Mouse (Mus musculus) heart, embryonic 12.5 days (tissue): ENCODE data around the gene Psmd9. TPM values are rescaled to one million over a fixed set of nuclear protein-coding genes. Genes with fewer than 3 reads are reported as not detected.

Experiments
- ATAC-seq: fragments of 200-750 bp; cut with Nextera tagmentation; 2 replicates; pipeline ENCODE4 v1.8.0; 2017; ENCODE audit warnings: moderate TSS enrichment, moderate library complexity; ENCODE audit not compliant: insufficient number of reproducible peaks, low FRiP score
- H3K27ac ChIP-seq: fragments of 300-500 bp; sonication (generic); 2 replicates; pipeline ENCODE4 v1.5.1; 2016; ENCODE audit warnings: mild to moderate bottlenecking, moderate library complexity; ENCODE audit not compliant: poor library complexity, severe bottlenecking
- H3K27me3 ChIP-seq: fragments of 300-500 bp; sonication (generic); replicated peaks from 2 replicates; pipeline ENCODE4 v1.6.1; 2016; ENCODE audit warnings: mild to moderate bottlenecking, moderate library complexity
- H3K36me3 ChIP-seq: fragments of 300-500 bp; sonication (generic); 2 replicates; pipeline ENCODE4 v1.6.1; 2016; ENCODE audit warnings: mild to moderate bottlenecking, moderate library complexity
- H3K4me1 ChIP-seq: fragments of 300-500 bp; sonication (generic); replicated peaks from 2 replicates; pipeline ENCODE4 v1.6.1; 2016; ENCODE audit warnings: mild to moderate bottlenecking
- H3K4me2 ChIP-seq: fragments of 300-500 bp; sonication (generic); 2 replicates; pipeline ENCODE4 v1.6.1; 2016; ENCODE audit warnings: mild to moderate bottlenecking, moderate library complexity
- H3K4me3 ChIP-seq: fragments of 300-500 bp; sonication (generic); 2 replicates; pipeline ENCODE4 v1.5.1; 2016; ENCODE audit warnings: mild to moderate bottlenecking
- H3K9ac ChIP-seq: fragments of 300-500 bp; sonication (generic); 2 replicates; pipeline ENCODE4 v1.6.1; 2016; ENCODE audit warnings: mild to moderate bottlenecking, moderate library complexity
- H3K9me3 ChIP-seq: fragments of 300-500 bp; sonication (generic); replicated peaks from 2 replicates; pipeline ENCODE4 v1.6.1; 2016; ENCODE audit warnings: mild to moderate bottlenecking, moderate library complexity
- WGBS: fragments of 180-500 bp; shearing (Covaris S2); methylation state at CpG from one replicate; pipeline ENCODE4 v1.1.7; 2016; 5-methylcytosine and 5-hydroxymethylcytosine counted together
- polyA plus RNA-seq: library from polyadenylated mRNA; unstranded; fragments of >200 nt; fragmentation: Nextera tagmentation; extraction: Ambion mirVana; gene quantifications from 2 replicates; pipeline ENCODE4 v1.2.1, GENCODE M21; 2016

Gene Psmd9
- polyA plus RNA-seq, 1 experiment from 2014 or later: 58.5 TPM

DNA sequence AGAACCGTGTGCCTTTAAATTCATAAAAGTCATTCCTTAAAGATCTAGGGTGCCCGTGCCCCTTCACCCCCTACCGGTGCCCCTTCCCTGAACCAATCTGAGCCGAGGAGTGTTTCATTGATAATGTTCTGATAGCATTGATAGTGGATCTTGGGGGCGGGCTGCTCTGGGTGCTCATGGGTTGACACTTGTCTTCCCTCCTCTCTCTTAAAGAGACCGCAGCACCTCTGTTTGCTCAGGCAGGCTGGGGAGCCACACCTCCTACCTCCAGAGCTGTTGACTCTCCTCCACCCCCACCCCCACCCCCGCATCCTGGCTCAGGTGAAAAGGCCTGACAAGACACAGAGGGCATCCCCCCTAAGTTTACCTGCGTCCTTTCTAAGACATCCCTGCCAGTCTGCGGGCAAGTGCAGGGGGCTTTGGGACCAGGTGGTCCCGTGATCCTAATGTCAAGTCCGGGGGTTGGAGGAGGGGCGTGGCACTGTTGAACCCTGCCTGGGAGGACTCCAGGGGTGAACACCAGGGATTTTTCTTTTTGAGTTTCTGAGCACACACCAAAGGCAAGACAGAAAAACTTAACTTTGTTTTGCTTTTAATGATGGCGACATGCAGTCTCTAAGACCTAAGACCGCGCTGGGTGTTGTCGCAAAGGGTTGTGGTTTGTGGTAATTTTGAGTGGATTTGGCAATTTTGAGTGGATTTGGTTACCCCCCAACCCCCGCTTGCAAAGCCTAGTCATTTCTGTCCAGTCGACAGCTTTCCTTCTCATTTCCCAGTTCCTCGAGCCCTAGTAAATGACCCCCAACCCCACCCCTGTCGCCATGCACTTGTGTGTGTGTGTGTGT, 24.2 kb upstream of the Psmd9 start:
- ATAC-seq: no peak
- peaks cover 48% of the 10 kb centered on the region for H3K4me1 ChIP-seq
- no peaks in the 10 kb centered on the region for H3K27me3 ChIP-seq
- peak overlapping the region; percentile 94 for H3K4me3 ChIP-seq
- H3K27ac ChIP-seq: 0 out of 2 replicates have a peak overlapping the region, but pooled peaks have one; percentile 15
- H3K36me3 ChIP-seq: peaks cover 46% of the 10 kb centered on the region
- peak overlapping the region; percentile 99 for H3K4me2 ChIP-seq
- peak overlapping the region; percentile 100 for H3K9ac ChIP-seq
- H3K9me3 ChIP-seq: no peaks in the 10 kb centered on the region
- WGBS: 42% methylated on average over 20 of the region's 20 CpGs

DNA sequence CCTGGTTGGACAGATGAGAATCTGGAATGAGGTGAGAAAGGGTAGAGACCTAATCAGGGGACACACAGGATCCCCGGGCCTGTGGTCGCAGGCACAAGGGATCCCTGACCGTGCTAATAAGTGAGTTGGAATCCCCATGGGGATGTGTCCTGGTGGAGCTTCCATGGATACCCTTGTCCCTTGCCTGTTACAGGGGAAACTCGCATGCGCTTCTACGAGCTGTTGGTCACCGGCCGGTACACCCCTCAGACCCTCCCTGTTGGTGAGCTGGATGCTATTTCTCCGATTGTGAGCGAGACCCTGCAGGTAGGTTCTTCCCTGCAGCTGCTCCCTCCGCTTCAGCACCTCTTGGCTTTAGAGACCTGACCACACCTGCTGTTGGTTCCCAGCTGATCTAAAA, 22.9 kb upstream of the Psmd9 start:
- ATAC-seq: no peak
- Histone ChIP-seq H3K4me3 (no peak overlapping the region), H3K27ac (no peak overlapping the region), H3K9ac (no peak overlapping the region), H3K27me3 (no peaks in the 10 kb centered on the region), H3K4me1 (peaks cover 62% of the 10 kb centered on the region), H3K9me3 (no peaks in the 10 kb centered on the region), H3K36me3 (peaks cover 59% of the 10 kb centered on the region), H3K4me2 (no peak overlapping the region)
- 87% methylated on average over 11 of the region's 11 CpGs for WGBS

DNA sequence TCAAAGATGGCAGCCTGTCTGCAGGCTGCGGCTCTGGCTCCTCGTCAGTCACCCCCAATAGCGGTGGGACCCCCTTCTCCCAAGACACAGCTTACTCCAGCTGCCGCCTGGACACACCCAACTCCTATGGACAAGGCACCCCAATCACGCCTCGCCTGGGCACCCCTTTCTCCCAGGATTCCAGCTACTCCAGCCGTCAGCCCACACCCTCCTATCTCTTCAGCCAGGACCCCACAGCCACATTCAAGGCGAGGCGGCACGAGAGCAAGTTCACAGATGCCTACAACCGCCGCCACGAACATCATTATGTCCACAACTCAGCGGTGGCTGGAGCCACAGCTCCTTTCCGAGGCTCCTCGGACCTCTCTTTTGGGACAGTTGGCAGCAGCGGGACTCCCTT, 21.6 kb upstream of the Psmd9 start:
- Histone ChIP-seq H3K27ac (no peak overlapping the region), H3K9ac (no peak overlapping the region), H3K4me3 (no peak overlapping the region), H3K9me3 (no peaks in the 10 kb centered on the region), H3K27me3 (no peaks in the 10 kb centered on the region), H3K36me3 (peaks cover 72% of the 10 kb centered on the region), H3K4me1 (peaks cover 65% of the 10 kb centered on the region), H3K4me2 (no peak overlapping the region)
- no peak for ATAC-seq
- WGBS: 78% methylated on average over 17 of the region's 17 CpGs

DNA sequence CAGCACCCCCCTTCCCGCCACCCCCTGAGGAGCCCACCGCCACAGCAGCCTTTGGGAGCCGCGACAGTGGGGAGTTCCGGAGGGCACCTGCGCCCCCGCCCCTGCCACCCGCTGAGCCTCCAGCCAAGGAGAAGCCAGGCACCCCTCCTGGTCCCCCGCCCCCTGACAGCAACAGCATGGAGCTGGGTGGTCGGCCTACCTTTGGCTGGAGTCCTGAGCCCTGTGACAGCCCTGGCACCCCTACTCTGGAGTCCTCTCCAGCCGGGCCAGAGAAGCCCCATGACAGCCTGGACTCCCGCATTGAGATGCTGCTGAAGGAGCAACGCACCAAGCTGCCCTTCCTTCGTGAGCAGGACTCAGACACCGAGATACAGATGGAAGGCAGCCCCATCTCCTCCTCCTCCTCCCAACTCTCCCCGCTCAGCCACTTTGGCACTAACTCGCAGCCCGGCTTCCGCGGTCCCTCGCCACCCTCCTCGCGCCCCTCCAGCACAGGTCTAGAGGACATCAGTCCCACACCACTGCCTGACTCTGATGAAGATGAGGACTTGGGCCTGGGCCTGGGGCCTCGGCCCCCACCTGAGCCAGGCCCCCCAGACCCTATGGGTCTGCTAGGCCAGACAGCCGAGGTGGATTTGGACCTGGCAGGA, 21.0 kb upstream of the Psmd9 start:
- Histone ChIP-seq H3K27me3 (no peaks in the 10 kb centered on the region), H3K4me3 (no peak overlapping the region), H3K9me3 (no peaks in the 10 kb centered on the region), H3K4me2 (0 out of 2 replicates have a peak overlapping the region, but pooled peaks have one; percentile 59), H3K9ac (peak overlapping the region; percentile 23; the same call in 1 of the 2 replicates), H3K36me3 (peaks cover 78% of the 10 kb centered on the region), H3K4me1 (peaks cover 65% of the 10 kb centered on the region), H3K27ac (no peak overlapping the region)
- 81% methylated on average over 25 of the region's 25 CpGs for WGBS
- ATAC-seq: no peak

DNA sequence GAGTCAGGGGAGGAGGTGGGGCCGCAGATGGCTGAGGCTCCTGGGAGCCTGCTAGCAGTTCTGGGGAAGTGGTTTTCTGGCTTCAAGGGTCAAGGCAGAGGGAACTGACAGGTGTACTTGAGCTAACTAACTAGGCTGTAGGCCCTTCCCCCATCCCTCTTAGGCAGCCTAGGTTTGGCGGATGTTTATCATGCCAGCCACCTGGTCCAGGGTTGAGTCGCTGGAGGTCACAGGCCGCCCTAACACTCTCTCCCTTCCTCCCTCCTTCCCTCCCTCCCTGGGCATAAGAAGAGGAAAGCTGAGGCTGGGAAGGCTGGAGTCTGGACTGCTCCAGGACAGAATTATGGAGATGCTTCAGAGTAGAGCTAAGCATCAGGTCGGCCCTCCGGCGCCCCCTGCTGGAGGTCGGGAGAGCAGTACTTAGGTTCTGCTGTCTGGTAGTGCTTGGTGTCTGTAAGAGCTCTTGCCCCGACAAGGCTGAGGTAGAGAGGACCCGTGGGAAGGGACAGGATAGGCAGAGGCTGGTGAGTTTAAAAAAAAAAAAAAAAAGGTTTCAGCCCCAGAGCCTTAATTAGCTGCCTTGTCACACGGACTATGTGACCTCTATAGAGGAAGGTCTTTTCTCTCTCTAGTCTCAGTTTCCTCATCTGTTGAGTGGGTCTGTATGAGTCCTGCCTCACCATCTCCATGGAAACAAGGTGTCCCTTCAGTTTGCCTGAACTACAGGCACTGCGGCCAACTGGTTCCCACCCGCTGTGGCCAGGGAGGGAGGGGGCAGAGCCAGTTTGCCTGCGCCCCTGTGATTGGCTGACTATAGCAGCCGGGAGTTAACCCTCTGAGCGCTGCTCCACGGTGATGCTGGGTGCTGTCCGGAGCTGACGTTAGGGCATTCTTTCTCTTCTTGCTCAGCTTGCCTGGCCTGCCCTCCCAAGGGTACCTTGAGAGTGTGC, 19.5 kb upstream of the Psmd9 start:
- H3K9ac ChIP-seq: peak overlapping the region; percentile 50; the same call in 1 of the 2 replicates
- 10% methylated on average over 19 of the region's 19 CpGs for WGBS
- H3K36me3 ChIP-seq: peaks cover 93% of the 10 kb centered on the region
- no peaks in the 10 kb centered on the region for H3K9me3 ChIP-seq
- peak overlapping the region; percentile 35 for H3K4me3 ChIP-seq
- ATAC-seq: peak; percentile 83
- no peaks in the 10 kb centered on the region for H3K27me3 ChIP-seq
- H3K4me1 ChIP-seq: peaks cover 53% of the 10 kb centered on the region
- H3K4me2 ChIP-seq: peak overlapping the region; percentile 59
- H3K27ac ChIP-seq: peak overlapping the region; percentile 8; the same call in 1 of the 2 replicates

DNA sequence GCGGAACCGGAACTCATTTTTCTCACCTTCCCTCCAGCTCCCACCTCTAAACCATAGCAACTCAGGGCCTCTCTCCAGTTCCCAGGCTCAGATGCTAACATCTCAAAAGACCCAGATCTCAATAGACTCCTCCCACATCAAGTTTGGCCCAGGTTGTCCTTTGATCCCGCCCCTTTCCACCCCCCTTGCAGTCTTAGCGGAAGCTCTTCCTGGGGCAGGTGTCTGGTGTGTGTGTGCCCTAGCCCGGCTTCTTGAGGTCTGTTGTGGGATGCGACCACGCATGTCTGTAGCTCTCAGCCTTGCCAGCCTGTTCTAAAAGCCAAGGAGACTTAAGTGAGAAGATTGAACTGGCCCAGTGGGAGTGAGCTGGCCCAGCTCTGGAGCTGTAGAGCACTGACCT, 18.6 kb upstream of the Psmd9 start:
- no peaks in the 10 kb centered on the region for H3K27me3 ChIP-seq
- H3K4me1 ChIP-seq: peaks cover 43% of the 10 kb centered on the region
- peaks cover 93% of the 10 kb centered on the region for H3K36me3 ChIP-seq
- WGBS: 50% methylated on average over 7 of the region's 7 CpGs
- peak overlapping the region; percentile 35 for H3K4me3 ChIP-seq
- H3K4me2 ChIP-seq: peak overlapping the region; percentile 59
- no peaks in the 10 kb centered on the region for H3K9me3 ChIP-seq
- peak overlapping the region; percentile 34 for H3K9ac ChIP-seq
- 0 out of 2 replicates have a peak, but pooled peaks have one; percentile 3 for ATAC-seq
- H3K27ac ChIP-seq: no peak overlapping the region

DNA sequence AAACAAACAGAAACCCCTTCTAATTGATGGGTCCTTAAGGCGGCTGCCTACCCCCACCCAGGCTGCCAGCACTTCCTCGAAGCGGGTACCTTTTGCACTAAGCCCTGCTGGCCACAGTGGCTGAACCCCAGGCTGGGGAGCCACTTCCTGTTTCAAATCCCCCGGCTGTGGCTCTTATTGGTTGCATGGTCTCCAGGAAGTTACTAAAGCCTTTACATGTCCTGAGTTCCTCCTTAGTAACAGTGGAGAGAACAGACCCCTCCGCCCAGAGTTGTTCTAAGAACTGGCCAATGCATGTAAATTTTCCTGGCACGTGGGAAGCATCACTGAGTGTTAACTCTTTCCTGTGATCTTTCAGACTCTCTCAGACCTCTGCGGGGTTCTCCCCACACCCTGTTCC, 18.1 kb upstream of the Psmd9 start:
- Histone ChIP-seq H3K27ac (no peak overlapping the region; the same call in 1 of the 2 replicates), H3K9ac (peak overlapping the region; percentile 34; the same call in 1 of the 2 replicates), H3K27me3 (no peaks in the 10 kb centered on the region), H3K4me1 (peaks cover 39% of the 10 kb centered on the region), H3K36me3 (peaks cover 92% of the 10 kb centered on the region), H3K9me3 (no peaks in the 10 kb centered on the region), H3K4me2 (peak overlapping the region; percentile 59), H3K4me3 (peak overlapping the region; percentile 35)
- no peak for ATAC-seq
- 46% methylated on average over 7 of the region's 7 CpGs for WGBS

DNA sequence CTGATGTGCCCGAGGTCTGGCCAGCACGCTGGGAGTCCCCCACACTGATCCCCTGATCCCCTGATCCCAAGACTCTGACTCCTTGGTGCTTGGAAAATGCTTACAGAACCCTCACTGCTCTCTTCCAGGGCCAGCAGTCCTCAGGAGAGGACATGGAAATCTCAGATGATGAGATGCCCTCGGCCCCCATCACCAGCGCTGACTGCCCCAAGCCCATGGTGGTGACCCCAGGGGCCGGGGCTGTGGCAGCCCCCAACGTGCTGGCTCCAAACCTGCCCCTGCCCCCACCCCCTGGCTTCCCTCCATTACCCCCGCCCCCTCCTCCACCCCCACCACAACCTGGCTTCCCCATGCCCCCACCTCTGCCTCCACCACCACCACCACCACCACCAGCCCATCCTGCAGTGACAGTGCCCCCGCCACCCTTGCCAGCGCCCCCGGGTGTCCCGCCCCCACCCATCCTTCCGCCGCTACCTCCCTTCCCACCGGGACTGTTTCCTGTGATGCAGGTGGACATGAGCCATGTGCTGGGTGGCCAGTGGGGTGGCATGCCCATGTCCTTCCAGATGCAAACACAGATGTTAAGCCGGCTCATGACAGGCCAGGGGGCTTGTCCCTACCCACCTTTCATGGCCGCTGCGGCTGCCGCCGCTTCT, 17.4 kb upstream of the Psmd9 start:
- H3K4me2 ChIP-seq: no peak overlapping the region
- H3K27ac ChIP-seq: no peak overlapping the region
- peaks cover 91% of the 10 kb centered on the region for H3K36me3 ChIP-seq
- H3K27me3 ChIP-seq: no peaks in the 10 kb centered on the region
- H3K4me3 ChIP-seq: no peak overlapping the region
- H3K9ac ChIP-seq: no peak overlapping the region
- 94% methylated on average over 19 of the region's 19 CpGs for WGBS
- no peaks in the 10 kb centered on the region for H3K9me3 ChIP-seq
- no peak for ATAC-seq
- peaks cover 39% of the 10 kb centered on the region for H3K4me1 ChIP-seq

DNA sequence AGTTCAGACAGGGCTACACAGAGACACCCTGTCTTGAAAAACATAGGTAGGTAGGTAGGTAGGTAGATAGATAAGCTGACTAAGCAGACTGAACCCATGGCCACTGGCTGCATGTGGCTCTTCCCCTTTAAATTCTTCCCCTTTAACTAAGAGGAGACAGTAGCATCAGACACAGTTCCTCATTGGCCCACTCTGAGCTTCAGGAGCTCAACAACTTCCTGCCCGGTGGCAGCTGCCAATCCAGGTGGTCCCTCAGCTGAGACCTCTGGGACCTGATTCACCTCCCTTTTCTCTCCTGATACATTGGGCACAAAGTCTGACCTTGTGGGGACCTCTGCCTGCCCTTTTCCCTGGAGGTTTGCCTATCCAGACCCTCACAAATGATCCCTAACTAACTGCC, 16.3 kb upstream of the Psmd9 start:
- H3K36me3 ChIP-seq: peaks cover 91% of the 10 kb centered on the region
- H3K9me3 ChIP-seq: no peaks in the 10 kb centered on the region
- no peak for ATAC-seq
- no peak overlapping the region for H3K9ac ChIP-seq
- H3K27ac ChIP-seq: no peak overlapping the region
- no peak overlapping the region for H3K4me2 ChIP-seq
- H3K27me3 ChIP-seq: no peaks in the 10 kb centered on the region
- 87% methylated on average over 1 of the region's 1 CpGs for WGBS
- peaks cover 45% of the 10 kb centered on the region for H3K4me1 ChIP-seq
- H3K4me3 ChIP-seq: no peak overlapping the region

DNA sequence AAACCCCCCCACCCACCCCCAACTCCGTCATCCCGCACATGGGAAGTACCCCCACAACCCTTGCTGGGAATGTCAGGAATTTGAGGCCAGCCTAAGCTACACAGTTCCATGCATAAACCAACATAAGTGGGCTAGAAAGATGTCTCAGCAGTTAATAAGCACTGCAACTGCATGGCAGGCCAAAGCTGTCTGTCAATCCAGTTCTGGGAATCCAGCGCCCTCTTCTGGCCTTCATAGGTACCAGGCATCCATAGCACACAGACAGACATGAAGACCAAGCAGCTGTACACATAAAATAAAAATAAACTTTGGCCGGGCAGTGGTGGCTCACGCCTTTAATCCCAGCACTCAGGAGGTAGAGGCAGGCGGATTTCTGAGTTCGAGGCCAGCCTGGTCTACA, 13.8 kb upstream of the Psmd9 start:
- Histone ChIP-seq H3K27me3 (no peaks in the 10 kb centered on the region), H3K4me1 (peaks cover 20% of the 10 kb centered on the region), H3K4me2 (no peak overlapping the region), H3K36me3 (peaks cover 95% of the 10 kb centered on the region), H3K9me3 (no peaks in the 10 kb centered on the region), H3K9ac (no peak overlapping the region), H3K27ac (no peak overlapping the region), H3K4me3 (no peak overlapping the region)
- ATAC-seq: no peak; the same call in 1 of the 2 replicates
- WGBS: 53% methylated on average over 7 of the region's 7 CpGs
